Mouse (Mus musculus) forebrain, embryonic 14.5 days (tissue): Measurements from ENCODE around the gene Wsb1. TPM values are rescaled to one million over a fixed set of nuclear protein-coding genes. Genes with fewer than 3 reads are reported as not detected.

ENCODE experiments used
- ATAC-seq: fragments of 200-750 bp; cut with Nextera tagmentation; 2 replicates; pipeline ENCODE4 v1.8.0; 2017; ENCODE audit warnings: mild to moderate bottlenecking, moderate library complexity
- DNase-seq: peaks from one replicate; pipeline ENCODE4 v3.0.0-alpha.2; 2015; ENCODE audit warnings: low spot score
- H3K27ac ChIP-seq: fragments of 300-500 bp; sonication (generic); 2 replicates; pipeline ENCODE4 v1.5.1; 2014; ENCODE audit warnings: low read depth, mild to moderate bottlenecking, control low read depth, low read length, moderate library complexity
- H3K27me3 ChIP-seq: fragments of 300-500 bp; sonication (generic); replicated peaks from 2 replicates; pipeline ENCODE4 v1.6.1; 2014; ENCODE audit warnings: low read length, control low read depth, mixed read lengths; ENCODE audit not compliant: control insufficient read depth, insufficient read depth
- H3K36me3 ChIP-seq: fragments of 300-500 bp; sonication (generic); 2 replicates; pipeline ENCODE4 v1.6.1; 2014; ENCODE audit warnings: low read length, control low read depth; ENCODE audit not compliant: control insufficient read depth, insufficient read depth
- H3K4me1 ChIP-seq: fragments of 300-500 bp; sonication (generic); 2 replicates; pipeline ENCODE4 v1.6.1; 2014; ENCODE audit warnings: antibody characterized with exemption, low read length, control low read depth; ENCODE audit not compliant: control insufficient read depth, insufficient read depth
- H3K4me2 ChIP-seq: fragments of 300-500 bp; sonication (generic); 2 replicates; pipeline ENCODE4 v1.6.1; 2014; ENCODE audit warnings: mild to moderate bottlenecking, control low read depth, low read length
- H3K4me3 ChIP-seq: fragments of 300-500 bp; sonication (generic); 2 replicates; pipeline ENCODE4 v1.5.1; 2014; ENCODE audit warnings: low read depth, low read length, control low read depth
- H3K9ac ChIP-seq: fragments of 300-500 bp; sonication (generic); 2 replicates; pipeline ENCODE4 v1.6.1; 2014; ENCODE audit warnings: mild to moderate bottlenecking, low read length, control low read depth, moderate library complexity
- H3K9me3 ChIP-seq: fragments of 300-500 bp; sonication (generic); replicated peaks from 2 replicates; pipeline ENCODE4 v1.6.1; 2016; ENCODE audit warnings: low read length, control low read depth, mixed read lengths; ENCODE audit not compliant: control insufficient read depth
- WGBS: fragments of 180-500 bp; shearing (Covaris S2); extraction: QIAGEN DNeasy Blood & Tissue Kit; methylation state at CpG from one replicate; pipeline ENCODE4 v1.1.7; 2014; 5-methylcytosine and 5-hydroxymethylcytosine counted together
- polyA plus RNA-seq: library from polyadenylated mRNA; unstranded; fragments of >200 nt; fragmentation: Nextera tagmentation; extraction: Ambion mirVana; gene quantifications from 2 replicates; pipeline ENCODE4 v1.2.1, GENCODE M21; 2014

The Wsb1 gene
- polyA plus RNA-seq, 1 experiment from 2014 or later, result 498 TPM

DNA sequence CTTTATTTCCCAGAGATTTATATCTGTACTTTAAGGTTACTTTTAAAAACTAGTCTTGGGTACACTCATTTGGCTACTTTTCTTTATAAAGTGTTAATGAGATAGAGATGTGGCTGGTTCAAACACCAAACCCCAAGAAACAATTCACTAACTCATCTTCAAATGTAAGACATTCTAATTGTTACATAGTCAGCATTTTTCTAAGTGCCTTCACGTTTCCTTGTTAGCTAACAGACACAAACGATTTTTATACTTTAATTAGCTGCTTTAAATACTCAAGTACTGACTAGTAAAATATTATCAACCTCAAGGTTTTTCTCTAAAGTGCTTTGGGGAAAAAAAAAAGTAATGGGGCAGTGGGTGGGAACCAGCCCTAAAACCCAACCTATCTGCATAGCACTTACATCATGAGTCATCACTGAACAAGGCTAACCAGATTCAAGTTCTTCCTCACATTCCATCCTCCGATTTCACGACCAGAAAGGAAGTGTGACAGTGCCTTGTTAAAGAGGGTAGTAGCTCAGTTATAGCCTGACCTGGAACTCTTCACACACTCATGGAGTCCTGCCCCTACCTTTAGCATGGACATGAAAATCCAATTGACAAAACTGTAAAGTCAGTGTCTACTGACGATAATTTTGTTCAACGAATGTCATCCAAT, 1.5 kb downstream of the Wsb1 start:
- H3K4me3 ChIP-seq, result peak overlapping the region; percentile 97
- H3K27me3 ChIP-seq, result no peaks in the 10 kb centered on the region
- DNase-seq (peak; percentile 13), ATAC-seq (no peak)
- H3K36me3 ChIP-seq, result peaks cover 28% of the 10 kb centered on the region
- H3K4me2 ChIP-seq, result peak overlapping the region; percentile 91
- H3K4me1 ChIP-seq, result peaks cover 23% of the 10 kb centered on the region
- H3K9ac ChIP-seq, result peak overlapping the region; percentile 99
- no peaks in the 10 kb centered on the region for H3K9me3 ChIP-seq
- no peak overlapping the region for H3K27ac ChIP-seq
- 19% methylated on average over 6 of the region's 6 CpGs for WGBS

DNA sequence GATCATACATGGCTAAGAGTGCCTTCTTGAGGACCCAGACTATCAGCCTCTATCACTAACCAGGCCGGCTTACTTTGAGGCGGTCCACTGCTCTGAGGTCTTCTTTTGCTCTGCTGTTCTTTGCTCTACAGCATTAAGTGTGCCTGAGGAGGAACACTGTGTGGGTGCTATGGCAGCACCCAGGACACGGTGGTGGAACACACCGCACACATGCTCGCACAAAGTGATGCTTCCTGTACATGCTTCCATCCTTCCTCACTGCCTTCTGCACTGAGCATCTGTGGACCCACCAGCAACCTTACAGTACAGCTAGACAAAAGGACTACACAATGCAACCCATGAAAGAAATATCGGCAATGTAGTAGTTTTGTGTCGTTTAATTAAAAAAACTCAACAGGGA, 15.4 kb downstream of the Wsb1 start:
- Histone ChIP-seq H3K27ac (no peak overlapping the region), H3K9ac (no peak overlapping the region), H3K36me3 (peaks cover 56% of the 10 kb centered on the region), H3K4me2 (no peak overlapping the region), H3K4me1 (no peaks in the 10 kb centered on the region), H3K27me3 (no peaks in the 10 kb centered on the region), H3K9me3 (no peaks in the 10 kb centered on the region), H3K4me3 (no peak overlapping the region)
- DNase-seq (no peak), ATAC-seq (no peak)
- WGBS, result 98% methylated on average over 7 of the region's 7 CpGs

DNA sequence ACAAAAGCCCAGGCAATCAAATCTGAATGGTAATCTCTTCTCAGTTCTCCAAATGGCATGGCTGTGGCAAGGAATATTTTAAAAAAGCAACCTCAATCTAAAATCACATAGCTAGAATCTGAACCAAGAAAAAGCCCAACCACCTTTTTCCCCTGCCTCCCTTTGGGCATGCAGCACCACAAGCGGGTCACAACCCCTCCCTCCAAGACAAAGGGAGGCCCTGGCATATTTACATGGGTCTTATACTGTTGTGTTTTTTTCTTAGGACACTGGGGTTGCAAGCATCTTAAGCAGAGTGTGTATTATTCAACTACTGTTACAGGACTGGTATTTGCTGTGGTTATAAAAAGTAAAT, 16.1 kb downstream of the Wsb1 start:
- Histone ChIP-seq H3K36me3 (peaks cover 51% of the 10 kb centered on the region), H3K4me3 (no peak overlapping the region), H3K9me3 (no peaks in the 10 kb centered on the region), H3K9ac (no peak overlapping the region), H3K27ac (no peak overlapping the region), H3K27me3 (no peaks in the 10 kb centered on the region), H3K4me2 (no peak overlapping the region), H3K4me1 (no peaks in the 10 kb centered on the region)
- no peak for ATAC-seq
- peak; percentile 64 for DNase-seq
- 0% methylated on average over 1 of the region's 1 CpGs for WGBS

DNA sequence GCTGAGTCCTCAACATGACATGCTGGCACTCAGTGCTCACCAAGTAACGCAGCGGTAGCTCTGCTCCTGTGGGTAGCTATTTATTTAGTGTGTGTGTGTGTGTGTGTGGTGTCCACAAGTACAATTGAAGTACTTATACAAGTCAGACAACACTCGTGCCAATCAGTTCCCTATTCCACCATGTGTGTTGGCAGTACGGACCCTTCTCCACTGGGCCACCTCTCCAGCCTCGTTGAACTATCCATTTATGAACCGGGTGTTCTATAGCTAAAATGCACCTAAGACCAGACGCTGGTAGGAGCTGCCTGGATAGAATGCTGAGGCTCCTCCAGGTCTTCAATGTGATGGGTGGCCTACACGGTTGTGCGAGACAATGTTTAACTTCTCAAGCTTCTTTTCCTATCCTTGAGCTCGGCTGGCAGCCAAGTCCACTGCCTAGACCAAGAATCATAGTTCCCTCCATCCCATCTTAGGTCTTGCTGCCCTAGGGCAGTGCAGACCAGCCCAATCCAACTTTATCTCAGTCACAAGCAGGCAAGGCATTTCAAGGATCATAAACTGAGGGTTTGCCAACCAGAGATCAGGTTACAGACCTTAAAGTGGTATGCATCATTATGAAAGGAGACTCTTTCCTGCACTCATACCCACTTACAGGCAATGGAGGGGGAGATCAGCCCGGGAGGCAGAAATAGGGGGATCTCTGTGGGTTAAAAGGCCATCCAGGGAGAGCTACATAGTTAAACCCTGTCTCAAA, 16.6 kb downstream of the Wsb1 start:
- DNase-seq, result peak; percentile 10
- no peak overlapping the region for H3K9ac ChIP-seq
- no peaks in the 10 kb centered on the region for H3K4me1 ChIP-seq
- WGBS, result 92% methylated on average over 11 of the region's 11 CpGs
- no peaks in the 10 kb centered on the region for H3K27me3 ChIP-seq
- peaks cover 47% of the 10 kb centered on the region for H3K36me3 ChIP-seq
- no peaks in the 10 kb centered on the region for H3K9me3 ChIP-seq
- H3K27ac ChIP-seq, result no peak overlapping the region
- no peak overlapping the region for H3K4me3 ChIP-seq
- H3K4me2 ChIP-seq, result no peak overlapping the region
- ATAC-seq, result no peak

DNA sequence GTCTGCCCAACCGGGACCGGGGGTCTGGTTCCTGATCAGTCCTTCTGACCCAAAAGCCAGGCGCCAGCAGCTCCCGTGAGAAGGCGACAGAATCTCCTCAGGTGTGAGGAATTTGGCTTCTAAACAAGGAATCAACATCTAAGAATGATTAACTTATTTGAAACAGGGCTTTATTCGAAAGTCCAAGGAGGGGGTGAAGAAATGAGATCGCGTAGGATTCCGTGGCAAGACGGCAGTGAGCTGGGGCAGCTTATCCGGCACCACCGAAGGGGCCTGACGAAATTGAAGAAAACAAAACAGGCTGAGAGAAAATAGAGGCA, 24.3 kb downstream of the Wsb1 start:
- H3K4me1 ChIP-seq, result no peaks in the 10 kb centered on the region
- no peak overlapping the region for H3K4me3 ChIP-seq
- H3K27me3 ChIP-seq, result no peaks in the 10 kb centered on the region
- H3K27ac ChIP-seq, result no peak overlapping the region
- ATAC-seq, result no peak
- H3K4me2 ChIP-seq, result no peak overlapping the region
- DNase-seq, result no peak
- H3K9ac ChIP-seq, result no peak overlapping the region
- WGBS, result 89% methylated on average over 13 of the region's 13 CpGs
- H3K36me3 ChIP-seq, result no peaks in the 10 kb centered on the region
- H3K9me3 ChIP-seq, result no peaks in the 10 kb centered on the region

DNA sequence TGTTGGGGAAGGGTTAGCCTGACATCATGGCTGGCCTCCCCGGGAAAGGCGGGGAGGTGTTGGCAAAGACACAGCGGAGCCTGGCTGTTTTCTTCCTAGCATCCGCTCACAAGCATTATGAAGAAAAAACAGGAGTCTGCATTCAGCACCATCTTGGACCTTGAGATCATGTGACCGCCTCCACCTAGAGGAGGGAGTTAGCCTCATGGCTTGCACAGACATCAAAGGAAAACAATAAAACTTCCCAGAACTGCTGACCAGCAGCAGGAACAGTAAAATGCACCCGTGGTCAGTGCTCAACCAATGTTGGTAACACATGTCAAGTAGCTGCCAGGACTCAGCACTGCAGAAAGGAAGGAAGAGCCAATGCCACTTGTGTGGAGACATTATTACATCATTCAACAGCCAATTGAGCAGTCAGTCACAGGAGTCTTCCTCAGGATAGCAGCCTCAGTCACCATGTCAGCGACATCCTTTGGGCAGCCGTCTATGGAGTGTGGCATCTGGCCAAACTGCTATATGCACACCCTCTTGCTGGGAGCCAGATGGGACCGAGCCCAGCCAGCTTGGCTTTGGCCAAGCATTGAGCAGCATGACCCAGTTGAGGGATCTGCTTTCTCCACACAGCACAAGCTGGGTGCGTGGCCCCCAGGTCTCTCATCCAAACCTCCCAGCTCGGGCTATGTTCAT, 24.8 kb downstream of the Wsb1 start:
- no peaks in the 10 kb centered on the region for H3K27me3 ChIP-seq
- no peak overlapping the region for H3K27ac ChIP-seq
- H3K4me2 ChIP-seq, result no peak overlapping the region
- no peaks in the 10 kb centered on the region for H3K9me3 ChIP-seq
- H3K36me3 ChIP-seq, result no peaks in the 10 kb centered on the region
- H3K9ac ChIP-seq, result no peak overlapping the region
- peak; percentile 48 for DNase-seq
- no peak for ATAC-seq
- no peak overlapping the region for H3K4me3 ChIP-seq
- 76% methylated on average over 11 of the region's 11 CpGs for WGBS
- no peaks in the 10 kb centered on the region for H3K4me1 ChIP-seq

DNA sequence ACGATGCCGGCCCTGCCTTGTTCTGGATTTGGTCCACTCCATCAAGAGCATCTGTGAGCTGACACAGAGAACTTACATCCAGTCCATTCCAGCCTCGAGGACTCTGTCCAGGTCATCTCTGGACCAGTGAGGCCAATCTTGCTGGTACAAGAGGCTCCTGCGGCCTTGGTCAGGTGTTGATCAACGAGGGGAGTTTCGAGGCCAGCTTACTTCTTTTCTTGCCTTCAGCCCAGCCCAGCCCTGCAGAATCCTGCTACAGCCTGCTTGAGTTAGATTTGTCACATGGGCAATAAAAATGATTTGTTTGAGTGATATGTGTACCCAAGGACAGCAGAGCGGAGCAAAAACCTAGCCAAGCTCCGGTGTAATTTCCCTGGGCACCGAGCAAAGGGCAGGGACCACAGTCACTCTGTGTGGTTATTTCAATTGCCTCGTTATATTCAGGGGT, 25.4 kb downstream of the Wsb1 start:
- 81% methylated on average over 10 of the region's 10 CpGs for WGBS
- no peak overlapping the region for H3K27ac ChIP-seq
- H3K36me3 ChIP-seq, result no peaks in the 10 kb centered on the region
- H3K27me3 ChIP-seq, result no peaks in the 10 kb centered on the region
- ATAC-seq (no peak), DNase-seq (no peak)
- no peaks in the 10 kb centered on the region for H3K9me3 ChIP-seq
- H3K4me2 ChIP-seq, result no peak overlapping the region
- H3K4me3 ChIP-seq, result no peak overlapping the region
- no peak overlapping the region for H3K9ac ChIP-seq
- no peaks in the 10 kb centered on the region for H3K4me1 ChIP-seq

DNA sequence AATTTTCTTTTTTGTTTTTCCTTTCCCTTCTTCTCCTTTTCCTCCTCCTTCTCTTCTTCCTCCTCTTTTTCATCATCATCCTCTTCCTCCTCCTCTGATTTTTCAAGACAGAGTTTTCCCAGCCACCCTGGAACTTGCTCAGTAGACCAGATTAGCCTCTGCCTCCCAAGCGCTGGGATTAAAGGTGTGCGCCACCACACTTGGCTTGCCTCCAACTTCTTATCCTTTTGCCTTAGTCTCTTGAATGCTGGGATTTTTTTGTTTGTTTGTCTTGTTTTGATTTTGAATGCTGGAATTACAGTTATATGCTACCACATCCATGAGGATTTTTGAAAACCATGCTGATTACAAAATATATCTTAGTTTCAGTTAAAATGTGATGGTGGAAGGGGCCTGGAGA, 26.4 kb downstream of the Wsb1 start:
- 59% methylated on average over 2 of the region's 2 CpGs for WGBS
- Histone ChIP-seq H3K4me1 (no peaks in the 10 kb centered on the region), H3K27me3 (no peaks in the 10 kb centered on the region), H3K4me2 (no peak overlapping the region), H3K27ac (no peak overlapping the region), H3K9ac (no peak overlapping the region), H3K9me3 (no peaks in the 10 kb centered on the region), H3K36me3 (no peaks in the 10 kb centered on the region), H3K4me3 (no peak overlapping the region)
- no peak for ATAC-seq
- no peak for DNase-seq
